ENCODE assay signal across 9 mouse cellular contexts in the genomic region with DNA sequence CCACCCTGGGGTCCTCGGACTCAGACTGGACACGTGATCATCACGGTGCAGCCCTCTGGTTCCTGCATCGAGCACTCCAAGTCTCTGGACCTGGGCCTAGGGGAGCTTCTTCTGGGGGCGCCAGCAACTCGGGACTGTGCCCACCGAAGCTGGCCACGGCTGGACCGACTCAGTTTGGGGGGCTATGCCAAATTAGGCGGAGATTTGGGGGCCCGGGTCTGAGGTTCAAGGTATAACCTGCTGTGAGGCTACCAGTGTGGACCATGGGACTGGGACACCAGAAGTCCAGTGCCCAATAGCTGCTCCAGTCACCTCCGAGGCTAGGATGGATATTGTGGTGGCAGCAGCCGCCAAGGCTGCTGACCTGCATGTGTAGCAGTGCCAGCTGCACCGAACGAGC. TPM values are rescaled to one million over a fixed set of nuclear protein-coding genes. Genes with fewer than 3 reads are reported as not detected.
DNase-seq lines count a peak whose midpoint lies in the region; ATAC-seq and TF ChIP-seq lines count a peak whose summit lies in the region.
"Had no signal": no experiment of that assay in that cellular context is flagged by ENCODE, and none has a peak within 500 bp of the region (broad histone marks: within the 10 kb centered on the region; RNA-seq: fewer than 3 reads in every experiment).

No protein-coding gene starts in this region.

- peaks cover 3% of the 10 kb centered on the region for H3K4me1 ChIP-seq in lung, adult 2 months (ENCODE audit: control insufficient read depth, insufficient read depth, low read length)
- peaks cover 46% of the 10 kb centered on the region for H3K4me1 ChIP-seq in forebrain, embryonic 12.5 days
- H3K4me1 ChIP-seq in limb, embryonic 13.5 days: peaks cover 75% of the 10 kb centered on the region
- H3K4me1 ChIP-seq in neural tube, embryonic 15.5 days: peaks cover 46% of the 10 kb centered on the region

- intact Hi-C loops in left cerebral cortex, postnatal 25 days (cut with DNase I): no loop called here

- TF ChIP-seq CTCF in lung, adult 2 months (IDR thresholded peaks at IDR 0.05; ENCODE audit: insufficient read depth, low read length): no peak

- H3K9ac ChIP-seq in forebrain, embryonic 12.5 days: peak overlapping the region; percentile 56; the same call in 1 of the 2 replicates
- peak overlapping the region; percentile 86 for H3K9ac ChIP-seq in limb, embryonic 13.5 days
- peak overlapping the region; percentile 46; the same call in 1 of the 2 replicates for H3K9ac ChIP-seq in neural tube, embryonic 15.5 days (replicated peaks)

- H3K9me3 ChIP-seq in forebrain, embryonic 12.5 days: no peaks in the 10 kb centered on the region; the same call in 1 of the 2 replicates
- no peaks in the 10 kb centered on the region for H3K9me3 ChIP-seq in limb, embryonic 13.5 days
- no peaks in the 10 kb centered on the region for H3K9me3 ChIP-seq in neural tube, embryonic 15.5 days (replicated peaks)

- peak overlapping the region; percentile 74 for H3K4me2 ChIP-seq in forebrain, embryonic 12.5 days
- H3K4me2 ChIP-seq in limb, embryonic 13.5 days (replicated peaks): peak overlapping the region; percentile 85
- H3K4me2 ChIP-seq in neural tube, embryonic 15.5 days: peak overlapping the region; percentile 83

- TF ChIP-seq POLR2A in lung, adult 2 months (IDR thresholded peaks at IDR 0.05; ENCODE audit: borderline replicate concordance, extremely low read depth, low read depth, low read length): no peak

- 63% methylated on average over 15 of the region's 15 CpGs for WGBS in lung, adult 2 months
- WGBS in forebrain, embryonic 12.5 days: 59% methylated on average over 15 of the region's 15 CpGs
- 56% methylated on average over 15 of the region's 15 CpGs for whole genome bisulfite sequencing in limb, embryonic 13.5 days
- 60% methylated on average over 15 of the region's 15 CpGs for WGBS in neural tube, embryonic 15.5 days

- H3K4me3 ChIP-seq in lung, adult 2 months (replicated peaks; ENCODE audit: extremely low read depth, low read depth, low read length): peak overlapping the region; percentile 21
- peak overlapping the region; percentile 49 for H3K4me3 ChIP-seq in forebrain, embryonic 12.5 days (replicated peaks)
- H3K4me3 ChIP-seq in limb, embryonic 13.5 days: peak overlapping the region; percentile 76
- H3K4me3 ChIP-seq in neural tube, embryonic 15.5 days (replicated peaks): peak overlapping the region; percentile 51

- DNase-seq in lung, adult 2 months: no peak
- DNase-seq in lung, postnatal 36 days: no peak
- no peak for DNase-seq in urinary bladder, adult 2 months (ENCODE audit: low spot score)
- DNase-seq in left cerebral cortex, postnatal 25 days (ENCODE audit: low spot score in 2 of 2): no peak

- no peak overlapping the region for H3K27ac ChIP-seq in forebrain, embryonic 12.5 days
- H3K27ac ChIP-seq in limb, embryonic 13.5 days: no peak overlapping the region
- no peak overlapping the region for H3K27ac ChIP-seq in neural tube, embryonic 15.5 days (replicated peaks)

- no peak for ATAC-seq in forebrain, embryonic 12.5 days (ENCODE audit: low FRiP score)
- ATAC-seq in limb, embryonic 13.5 days (ENCODE audit: low FRiP score, low read depth): no peak
- ATAC-seq in neural tube, embryonic 15.5 days (ENCODE audit: low FRiP score): no peak
- ATAC-seq in cerebellum, adult (ENCODE audit: insufficient number of reproducible peaks, low FRiP score, low TSS enrichment): no peak
- ATAC-seq: Patski had no signal

- H3K27me3 ChIP-seq in forebrain, embryonic 12.5 days: peaks cover 80% of the 10 kb centered on the region
- H3K27me3 ChIP-seq in limb, embryonic 13.5 days: peaks cover 29% of the 10 kb centered on the region
- H3K27me3 ChIP-seq in neural tube, embryonic 15.5 days (replicated peaks): peaks cover 85% of the 10 kb centered on the region
- H3K27me3 ChIP-seq: Patski had no signal

- H3K36me3 ChIP-seq in forebrain, embryonic 12.5 days (replicated peaks): peaks cover 37% of the 10 kb centered on the region
- H3K36me3 ChIP-seq in limb, embryonic 13.5 days: peaks cover 41% of the 10 kb centered on the region
- H3K36me3 ChIP-seq in neural tube, embryonic 15.5 days: peaks cover 30% of the 10 kb centered on the region

RNA-seq across cellular contexts. Expression of a gene that starts 0.8 kb away (rescaled TPM):
- polyA plus RNA-seq in lung, adult 2 months (2012; rRNA removed): 24.8 and 45.1 TPM in 2 replicates
- polyA plus RNA-seq in forebrain, embryonic 12.5 days (2016; fragmentation: Nextera tagmentation; extraction: Ambion mirVana): 0.24 and 0.50 TPM in 2 replicates
- 2.5 and 2.6 TPM in 2 replicates for polyA plus RNA-seq in limb, embryonic 13.5 days (2015; fragmentation: Nextera tagmentation; extraction: Ambion mirVana)
- polyA plus RNA-seq in neural tube, embryonic 15.5 days (2015; fragmentation: Nextera tagmentation; extraction: Ambion mirVana): 0.22 TPM in 2 replicates
- polyA plus RNA-seq in urinary bladder, adult 2 months (2012; rRNA removed): 45.2 and 52.6 TPM in 2 replicates
- total RNA-seq in left cerebral cortex, postnatal 25 days (2021): 10 to 100 TPM in 1 of 2 experiments, 1 to 10 TPM in 1; 8.1 to 11.3 TPM
- polyA plus RNA-seq: Patski had no signal

RNA-seq across cellular contexts. Expression of a gene that starts 49.0 kb away (rescaled TPM):
- 38.0 and 49.9 TPM in 2 replicates for polyA plus RNA-seq in lung, adult 2 months (2012; rRNA removed)
- polyA plus RNA-seq in forebrain, embryonic 12.5 days (2016; fragmentation: Nextera tagmentation; extraction: Ambion mirVana): 193 and 199 TPM in 2 replicates
- 123 and 129 TPM in 2 replicates for polyA plus RNA-seq in limb, embryonic 13.5 days (2015; fragmentation: Nextera tagmentation; extraction: Ambion mirVana)
- polyA plus RNA-seq in neural tube, embryonic 15.5 days (2015; fragmentation: Nextera tagmentation; extraction: Ambion mirVana): 91.1 and 94.0 TPM in 2 replicates
- 48.1 and 60.6 TPM in 2 replicates for polyA plus RNA-seq in urinary bladder, adult 2 months (2012; rRNA removed)
- 10 to 100 TPM; 66.3 to 70.5 TPM for total RNA-seq in left cerebral cortex, postnatal 25 days (2021)

Comparison
In these comparisons a context has a peak if more than half of its experiments do, and no peak if none do; other contexts are left out.
1. H3K4me3 ChIP-seq: peak in every context shown above with its lines; median percentile 76 in limb, embryonic 13.5 days; 51 in neural tube, embryonic 15.5 days; 49 in forebrain, embryonic 12.5 days; 21 in lung, adult 2 months.